Mouse (Mus musculus): Measurements from ENCODE around the gene Ceacam19. TPM values are rescaled to one million over a fixed set of nuclear protein-coding genes. Genes with fewer than 3 reads are reported as not detected.
"Not testable (repeated sequence)": the region's sequence is repeated elsewhere in the genome, so short reads cannot be mapped to it uniquely, and the experiment has no call there.

Gene Ceacam19
- polyA plus RNA-seq (2014; fragmentation: Nextera tagmentation; extraction: Ambion mirVana), result not detected in 2 replicates

DNA sequence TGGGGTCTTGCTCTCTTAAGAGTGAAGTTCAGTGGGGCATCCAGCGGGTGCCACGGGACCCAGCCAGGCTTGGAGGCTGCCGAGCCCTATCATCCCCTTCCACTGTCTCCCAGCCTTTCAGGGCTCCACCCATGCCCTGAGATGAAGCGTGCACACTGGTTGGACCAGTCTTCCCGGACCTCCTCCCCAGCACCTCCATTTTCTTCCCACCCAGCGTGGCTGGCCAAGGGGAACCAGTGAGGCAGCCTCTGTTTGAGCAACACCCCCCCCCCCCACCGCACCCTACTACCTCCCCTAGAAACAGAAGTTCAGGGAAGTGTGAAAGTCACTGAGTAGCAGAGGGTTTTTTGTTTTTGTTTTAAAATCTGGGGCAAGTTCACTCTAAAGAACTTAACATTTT, at the start of gene Ceacam19:
Gene Ceacam19 (minus strand): TSS at position 117 of the 400 bp plus-strand sequence.
- Histone ChIP-seq H3K4me3 (ENCODE audit: low read depth, low read length) (no peak within 1 kb of the TSS), H3K36me3 (ENCODE audit: control insufficient read depth, insufficient read depth, low read length) (no peaks in the 10 kb centered on the region)
- WGBS (ENCODE audit: insufficient replicate concordance), result 73% methylated on average over 7 of the region's 7 CpGs

DNA sequence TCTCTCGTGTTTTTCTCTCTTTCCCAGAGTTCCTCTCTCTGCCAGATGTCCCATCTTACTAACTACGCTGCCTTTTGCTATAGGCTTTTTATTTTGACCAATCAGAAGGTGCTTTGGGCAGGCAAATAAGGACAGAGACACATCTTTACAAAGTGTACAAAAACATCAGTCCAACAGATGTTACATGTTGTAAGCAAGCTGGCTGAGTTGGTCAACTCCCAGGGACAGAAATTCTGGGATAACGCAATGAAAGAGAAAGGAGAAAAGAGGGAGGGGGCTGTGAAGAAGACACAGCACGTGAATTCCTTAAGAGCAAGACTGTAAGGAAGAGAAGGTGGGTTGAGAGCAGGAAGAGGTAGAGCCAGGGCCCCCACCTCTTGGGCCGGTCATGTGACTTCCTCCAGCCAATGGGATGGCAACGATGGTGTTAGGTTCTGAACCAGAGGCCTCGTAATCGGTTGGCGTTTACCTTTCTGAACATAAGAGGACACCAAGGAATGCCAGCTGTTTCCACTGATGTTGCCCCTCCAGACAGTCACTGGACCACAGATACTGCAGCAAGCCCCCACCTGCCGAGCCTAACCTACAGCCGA, 49.6 kb upstream of the Ceacam19 start:
- Histone ChIP-seq H3K27ac (ENCODE audit: low read depth, low read length) (no peak overlapping the region), H3K9ac (ENCODE audit: low read depth, low read length) (no peak overlapping the region), H3K36me3 (ENCODE audit: control insufficient read depth, insufficient read depth, low read length) (no peaks in the 10 kb centered on the region), H3K4me1 (ENCODE audit: control insufficient read depth, insufficient read depth, low read length) (peaks cover 14% of the 10 kb centered on the region), H3K4me3 (ENCODE audit: low read depth, low read length) (no peak overlapping the region), H3K4me2 (no peak overlapping the region), H3K27me3 (ENCODE audit: control insufficient read depth, insufficient read depth, low read length) (no peaks in the 10 kb centered on the region), H3K9me3 (replicated peaks; ENCODE audit: control insufficient read depth, low read length) (no peaks in the 10 kb centered on the region)
- ATAC-seq (replicated peaks; ENCODE audit: insufficient number of reproducible peaks, low FRiP score, low TSS enrichment), result no peak
- WGBS (ENCODE audit: insufficient replicate concordance), result 76% methylated on average over 11 of the region's 11 CpGs

More for the DNA sequence above, at the start of gene Ceacam19:
- Histone ChIP-seq H3K27ac (ENCODE audit: low read depth, low read length) (no peak within 1 kb of the TSS), H3K9me3 (replicated peaks; ENCODE audit: control insufficient read depth, low read length) (peaks cover 2% of the 10 kb centered on the region; the same call in 1 of the 2 replicates), H3K9ac (ENCODE audit: low read depth, low read length) (no peak within 1 kb of the TSS), H3K27me3 (ENCODE audit: control insufficient read depth, insufficient read depth, low read length) (no peaks in the 10 kb centered on the region), H3K4me2 (no peak within 1 kb of the TSS), H3K4me1 (ENCODE audit: control insufficient read depth, insufficient read depth, low read length) (no peaks in the 10 kb centered on the region)
- no peak for ATAC-seq (replicated peaks; ENCODE audit: insufficient number of reproducible peaks, low FRiP score, low TSS enrichment)

DNA sequence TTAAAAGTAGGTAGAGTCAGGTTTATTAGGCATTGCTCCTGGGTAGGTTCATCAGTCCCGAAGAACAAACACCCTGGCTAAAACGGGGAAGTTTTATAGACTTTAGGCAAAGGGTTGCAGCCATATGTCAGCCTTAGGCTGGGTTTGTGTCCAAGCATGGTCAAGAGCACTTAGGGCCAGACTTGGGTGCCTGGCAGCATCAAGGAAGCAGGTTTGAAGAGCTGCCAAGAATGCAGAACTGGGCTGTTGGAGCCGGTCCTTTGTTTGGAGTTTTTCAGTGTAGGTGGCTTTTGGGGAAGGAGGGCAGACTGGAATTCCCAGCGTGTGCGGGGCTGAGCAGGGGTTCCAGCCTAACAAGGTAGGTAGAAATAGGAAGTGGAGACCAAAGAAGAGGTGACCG, 48.2 kb upstream of the Ceacam19 start:
- H3K4me3 ChIP-seq (ENCODE audit: low read depth, low read length), result no peak overlapping the region
- no peaks in the 10 kb centered on the region for H3K27me3 ChIP-seq (ENCODE audit: control insufficient read depth, insufficient read depth, low read length)
- no peak overlapping the region for H3K9ac ChIP-seq (ENCODE audit: low read depth, low read length)
- H3K36me3 ChIP-seq (ENCODE audit: control insufficient read depth, insufficient read depth, low read length), result no peaks in the 10 kb centered on the region
- H3K27ac ChIP-seq (ENCODE audit: low read depth, low read length), result 0 out of 2 replicates have a peak overlapping the region, but pooled peaks have one; percentile 57
- peaks cover 16% of the 10 kb centered on the region for H3K4me1 ChIP-seq (ENCODE audit: control insufficient read depth, insufficient read depth, low read length)
- no peak overlapping the region for H3K4me2 ChIP-seq
- WGBS (ENCODE audit: insufficient replicate concordance), result 70% methylated on average over 6 of the region's 6 CpGs
- no peaks in the 10 kb centered on the region for H3K9me3 ChIP-seq (replicated peaks; ENCODE audit: control insufficient read depth, low read length)
- no peak for ATAC-seq (replicated peaks; ENCODE audit: insufficient number of reproducible peaks, low FRiP score, low TSS enrichment)

DNA sequence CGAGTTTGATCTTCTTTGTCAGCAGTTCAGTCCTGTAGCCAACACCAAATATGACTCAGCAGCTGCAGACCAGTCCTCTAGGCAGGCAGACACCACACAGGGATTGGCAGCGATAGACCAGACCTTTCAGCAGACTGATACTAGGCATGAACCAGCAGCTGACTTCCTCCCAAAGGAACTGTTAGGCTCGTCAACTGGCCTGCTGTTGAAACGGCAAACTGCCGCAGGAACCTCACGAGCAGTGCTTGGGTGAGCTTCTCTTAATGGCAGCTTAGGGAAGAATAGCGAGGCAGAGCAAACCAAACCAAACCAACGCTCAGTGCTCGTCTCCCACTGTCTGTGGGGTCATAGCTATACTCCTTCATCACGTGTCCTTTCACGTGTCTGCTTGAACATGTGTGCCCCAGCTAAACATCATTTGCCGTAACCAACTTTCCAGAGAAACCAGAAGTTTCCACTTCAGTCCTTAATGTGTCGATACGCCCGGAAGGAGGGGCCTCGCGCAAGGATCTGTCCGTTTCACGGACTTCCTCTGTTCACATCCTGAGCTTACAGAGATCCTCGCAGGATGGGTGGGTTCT, 47.5 kb upstream of the Ceacam19 start:
- no peaks in the 10 kb centered on the region for H3K9me3 ChIP-seq (replicated peaks; ENCODE audit: control insufficient read depth, low read length)
- no peaks in the 10 kb centered on the region for H3K36me3 ChIP-seq (ENCODE audit: control insufficient read depth, insufficient read depth, low read length)
- ATAC-seq (replicated peaks; ENCODE audit: insufficient number of reproducible peaks, low FRiP score, low TSS enrichment), result no peak
- peaks cover 10% of the 10 kb centered on the region for H3K4me1 ChIP-seq (ENCODE audit: control insufficient read depth, insufficient read depth, low read length)
- no peak overlapping the region for H3K4me2 ChIP-seq
- no peaks in the 10 kb centered on the region for H3K27me3 ChIP-seq (ENCODE audit: control insufficient read depth, insufficient read depth, low read length)
- no peak overlapping the region for H3K9ac ChIP-seq (ENCODE audit: low read depth, low read length)
- H3K4me3 ChIP-seq (ENCODE audit: low read depth, low read length), result no peak overlapping the region
- H3K27ac ChIP-seq (ENCODE audit: low read depth, low read length), result peak overlapping the region; percentile 57; the same call in 1 of the 2 replicates
- 61% methylated on average over 20 of the region's 20 CpGs for WGBS (ENCODE audit: insufficient replicate concordance)

DNA sequence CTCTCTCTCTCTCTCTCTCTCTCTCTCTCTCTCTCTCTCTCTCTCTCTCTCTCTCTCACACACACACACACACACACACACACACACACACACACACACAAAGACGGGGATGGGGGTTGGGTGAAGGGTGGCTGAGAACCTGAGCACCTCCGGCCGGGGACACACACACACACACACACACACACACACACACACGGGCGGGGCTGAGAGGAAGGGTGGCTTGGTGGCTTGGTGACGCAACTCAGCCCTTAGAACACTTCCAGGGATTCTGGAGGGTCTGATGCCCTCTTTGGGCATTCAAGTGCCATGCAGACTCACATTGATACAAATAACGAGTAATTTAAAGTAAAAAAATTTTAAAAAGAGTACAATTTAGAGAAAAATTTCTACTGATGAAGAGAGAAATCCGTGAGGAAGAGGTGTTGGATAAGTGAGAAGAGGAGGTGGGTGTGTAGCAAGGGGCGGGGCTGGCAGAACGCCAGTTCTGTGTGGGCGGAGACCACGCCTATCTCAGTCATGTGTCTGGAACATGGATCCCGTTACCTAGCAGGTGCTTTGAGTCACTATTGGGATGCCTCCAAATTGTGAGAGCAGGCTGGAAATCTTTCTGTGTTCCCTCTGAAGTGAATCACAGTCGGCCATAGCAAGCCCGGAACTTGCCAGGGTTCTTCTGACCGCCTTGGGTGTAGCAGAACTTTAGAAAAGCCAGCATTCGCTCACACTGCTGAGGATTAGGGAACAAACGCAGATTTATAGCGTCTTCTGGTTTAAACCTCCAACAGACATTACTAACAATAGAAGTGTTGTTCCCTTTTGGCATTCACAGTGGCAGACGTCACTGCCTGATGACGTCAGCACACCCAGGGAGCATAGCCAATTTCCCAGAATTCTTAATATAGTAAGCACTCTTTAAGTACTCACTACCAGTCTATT, 45.4 kb upstream of the Ceacam19 start:
- Histone ChIP-seq H3K27ac (ENCODE audit: low read depth, low read length) (0 out of 2 replicates have a peak overlapping the region, but pooled peaks have one; percentile 38), H3K4me3 (ENCODE audit: low read depth, low read length) (peak overlapping the region; percentile 18; the same call in 1 of the 2 replicates), H3K4me2 (peak overlapping the region; percentile 49), H3K4me1 (ENCODE audit: control insufficient read depth, insufficient read depth, low read length) (peaks cover 5% of the 10 kb centered on the region), H3K27me3 (ENCODE audit: control insufficient read depth, insufficient read depth, low read length) (no peaks in the 10 kb centered on the region), H3K9ac (ENCODE audit: low read depth, low read length) (no peak overlapping the region), H3K36me3 (ENCODE audit: control insufficient read depth, insufficient read depth, low read length) (no peaks in the 10 kb centered on the region), H3K9me3 (replicated peaks; ENCODE audit: control insufficient read depth, low read length) (no peaks in the 10 kb centered on the region)
- ATAC-seq (replicated peaks; ENCODE audit: insufficient number of reproducible peaks, low FRiP score, low TSS enrichment), result no peak; the same call in 1 of the 2 replicates
- WGBS (ENCODE audit: insufficient replicate concordance), result 25% methylated on average over 21 of the region's 21 CpGs

DNA sequence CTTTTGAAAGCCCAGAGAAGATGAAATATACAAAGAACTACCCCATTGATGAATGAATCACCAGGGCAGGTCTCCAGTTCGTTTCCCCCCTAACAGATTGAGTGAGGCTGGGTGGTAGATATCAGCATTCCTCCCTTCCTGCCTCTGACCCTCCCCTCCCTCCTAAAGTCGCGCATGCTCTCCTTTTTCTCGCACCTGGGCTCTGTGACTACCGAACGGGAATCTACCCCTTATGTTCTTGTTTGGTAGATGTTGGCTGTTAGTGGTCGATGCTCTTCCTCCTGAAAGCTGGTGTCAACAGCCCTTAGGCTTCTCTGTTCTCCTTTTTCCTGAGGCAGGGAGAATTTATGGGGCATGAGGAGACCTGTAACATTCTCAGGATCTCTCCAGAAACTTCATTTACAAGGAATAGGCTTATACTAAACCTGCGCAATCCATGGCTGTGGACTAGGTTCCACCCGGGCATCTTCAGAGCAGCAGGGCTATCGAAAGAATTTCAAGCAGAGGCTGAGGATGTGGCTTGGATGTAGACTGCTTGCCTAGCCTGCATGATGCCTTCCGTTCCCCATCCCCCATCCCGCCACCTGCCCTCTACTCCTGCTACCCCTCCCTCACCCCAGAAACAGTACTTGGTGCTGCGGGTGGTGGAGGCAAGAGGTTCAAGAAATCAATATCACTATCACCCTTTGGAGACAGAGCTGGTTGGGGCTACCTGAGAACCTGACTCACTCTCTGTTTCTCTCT, 44.5 kb upstream of the Ceacam19 start:
- H3K4me3 ChIP-seq (ENCODE audit: low read depth, low read length), result no peak overlapping the region
- ATAC-seq (replicated peaks; ENCODE audit: insufficient number of reproducible peaks, low FRiP score, low TSS enrichment), result no peak
- WGBS (ENCODE audit: insufficient replicate concordance), result 15% methylated on average over 13 of the region's 13 CpGs
- H3K27ac ChIP-seq (ENCODE audit: low read depth, low read length), result no peak overlapping the region
- no peak overlapping the region for H3K9ac ChIP-seq (ENCODE audit: low read depth, low read length)
- no peaks in the 10 kb centered on the region for H3K36me3 ChIP-seq (ENCODE audit: control insufficient read depth, insufficient read depth, low read length)
- H3K27me3 ChIP-seq (ENCODE audit: control insufficient read depth, insufficient read depth, low read length), result no peaks in the 10 kb centered on the region
- peaks cover 5% of the 10 kb centered on the region; the same call in 1 of the 2 replicates for H3K4me1 ChIP-seq (ENCODE audit: control insufficient read depth, insufficient read depth, low read length)
- H3K4me2 ChIP-seq, result no peak overlapping the region; the same call in 1 of the 2 replicates
- no peaks in the 10 kb centered on the region for H3K9me3 ChIP-seq (replicated peaks; ENCODE audit: control insufficient read depth, low read length)

DNA sequence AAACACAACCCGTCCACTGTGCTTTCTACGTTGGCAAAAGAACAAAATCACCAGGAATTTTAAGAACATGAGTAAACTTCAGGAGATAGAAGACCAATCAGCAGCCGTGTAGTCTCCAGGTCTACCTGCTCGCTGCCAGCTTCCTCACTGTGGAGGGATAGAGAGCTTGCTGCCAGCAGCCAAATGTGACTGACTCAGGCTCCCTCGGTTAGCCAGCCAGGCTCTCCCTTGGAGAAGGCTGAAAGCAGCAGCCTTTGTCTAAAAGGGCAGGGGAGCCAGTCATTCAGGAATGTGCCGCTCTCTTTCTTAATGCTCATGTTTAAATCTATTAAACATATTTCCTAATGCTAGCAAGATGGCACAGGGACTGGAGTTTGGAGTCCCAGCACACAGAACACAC, 42.7 kb upstream of the Ceacam19 start:
- not testable (repeated sequence) for ATAC-seq (replicated peaks; ENCODE audit: insufficient number of reproducible peaks, low FRiP score, low TSS enrichment); H3K27me3 ChIP-seq (ENCODE audit: control insufficient read depth, insufficient read depth, low read length); H3K4me3 ChIP-seq (ENCODE audit: low read depth, low read length); H3K9ac ChIP-seq (ENCODE audit: low read depth, low read length); H3K27ac ChIP-seq (ENCODE audit: low read depth, low read length); H3K36me3 ChIP-seq (ENCODE audit: control insufficient read depth, insufficient read depth, low read length); H3K4me1 ChIP-seq (ENCODE audit: control insufficient read depth, insufficient read depth, low read length); H3K9me3 ChIP-seq (replicated peaks; ENCODE audit: control insufficient read depth, low read length); H3K4me2 ChIP-seq
- 70% methylated on average over 6 of the region's 6 CpGs for WGBS (ENCODE audit: insufficient replicate concordance)

DNA sequence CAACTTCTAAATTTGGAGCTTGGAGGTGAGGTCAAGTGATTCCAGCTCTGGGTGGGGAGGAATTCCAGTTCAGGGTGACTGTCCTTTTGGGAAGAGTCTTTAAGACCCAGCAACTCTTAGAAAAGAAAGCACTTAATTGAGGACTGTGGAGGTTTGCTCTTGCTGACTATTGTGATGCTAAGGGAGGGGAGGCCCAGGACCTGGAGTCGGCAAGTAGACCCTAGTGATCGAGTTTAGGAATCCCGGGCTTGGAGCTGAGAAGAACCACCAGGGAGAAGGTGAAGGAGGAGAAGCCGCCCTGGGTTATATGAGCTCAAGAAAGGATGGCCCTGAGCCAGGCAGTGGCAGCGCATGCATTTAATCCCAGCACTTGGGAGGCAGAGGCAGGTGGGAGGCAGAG, 40.7 kb upstream of the Ceacam19 start:
- no peaks in the 10 kb centered on the region for H3K9me3 ChIP-seq (replicated peaks; ENCODE audit: control insufficient read depth, low read length)
- H3K36me3 ChIP-seq (ENCODE audit: control insufficient read depth, insufficient read depth, low read length), result no peaks in the 10 kb centered on the region
- WGBS (ENCODE audit: insufficient replicate concordance), result 73% methylated on average over 5 of the region's 5 CpGs
- no peak overlapping the region for H3K27ac ChIP-seq (ENCODE audit: low read depth, low read length)
- no peak overlapping the region for H3K4me2 ChIP-seq
- H3K4me3 ChIP-seq (ENCODE audit: low read depth, low read length), result no peak overlapping the region
- H3K4me1 ChIP-seq (ENCODE audit: control insufficient read depth, insufficient read depth, low read length), result peaks cover 5% of the 10 kb centered on the region; the same call in 1 of the 2 replicates
- H3K27me3 ChIP-seq (ENCODE audit: control insufficient read depth, insufficient read depth, low read length), result no peaks in the 10 kb centered on the region
- no peak overlapping the region for H3K9ac ChIP-seq (ENCODE audit: low read depth, low read length)
- no peak for ATAC-seq (replicated peaks; ENCODE audit: insufficient number of reproducible peaks, low FRiP score, low TSS enrichment)
